Mouse (Mus musculus) urinary bladder, adult 2 months (tissue): ENCODE measurements around the gene Rtp2. TPM values are rescaled to one million over a fixed set of nuclear protein-coding genes. Genes with fewer than 3 reads are reported as not detected.

ENCODE experiments used
- DNase-seq: peaks from one replicate; pipeline ENCODE4 v3.0.0; 2022; ENCODE audit warnings: low spot score
- polyA plus RNA-seq: library from polyadenylated mRNA; depleted of rRNA; stranded (reverse); fragments of >200 nt; gene quantifications from 2 replicates; pipeline ENCODE4 v1.2.3, GENCODE M21; 2012; rRNA removed

The Rtp2 gene
- polyA plus RNA-seq, 1 experiment = not detected

DNA sequence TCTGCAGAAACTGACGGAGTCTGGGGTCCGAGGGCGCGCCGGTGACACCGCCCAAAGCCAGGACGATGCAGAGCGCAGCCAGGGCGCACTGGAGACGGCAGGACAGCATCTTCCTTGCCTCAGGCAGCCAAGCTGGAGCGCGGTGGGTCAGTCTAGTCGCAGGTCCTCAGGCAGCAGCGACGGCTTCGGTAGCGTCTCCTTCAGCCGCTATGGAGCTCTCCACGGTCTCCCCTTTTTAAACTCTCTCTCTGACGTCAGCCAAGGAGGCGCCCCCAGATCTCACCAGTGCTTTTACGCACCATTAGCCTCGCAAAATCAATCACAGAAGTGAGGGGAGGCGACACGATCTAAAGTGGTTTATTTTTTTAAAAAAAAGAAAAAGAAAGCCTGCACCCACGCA lies 41.6 kb downstream of the Rtp2 start, which contains the start of gene Sst:
Gene Sst, minus strand, starts transcription at position 323 of the 400 bp plus-strand sequence.
- DNase-seq = no peak

DNA sequence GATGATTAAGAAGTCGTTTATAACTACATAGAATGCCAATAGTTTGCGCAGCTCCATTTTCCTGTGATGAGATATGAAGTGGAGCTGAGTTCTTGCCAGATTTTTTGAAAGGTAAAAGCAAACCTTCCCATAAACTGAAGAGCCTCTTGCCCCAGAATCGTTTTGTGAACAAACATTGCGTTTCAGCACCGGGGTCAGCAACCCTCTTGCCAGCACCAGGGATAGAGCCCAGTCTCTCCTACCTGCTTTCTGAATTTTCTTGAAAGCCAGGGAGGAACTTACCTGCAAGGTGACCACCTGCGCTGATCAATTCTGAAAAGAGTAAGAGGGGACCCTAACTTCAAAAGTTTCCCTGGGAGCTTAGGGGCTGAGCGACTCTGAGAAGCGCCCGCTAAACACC lies 42.0 kb downstream of the Rtp2 start:
- DNase-seq = no peak

DNA sequence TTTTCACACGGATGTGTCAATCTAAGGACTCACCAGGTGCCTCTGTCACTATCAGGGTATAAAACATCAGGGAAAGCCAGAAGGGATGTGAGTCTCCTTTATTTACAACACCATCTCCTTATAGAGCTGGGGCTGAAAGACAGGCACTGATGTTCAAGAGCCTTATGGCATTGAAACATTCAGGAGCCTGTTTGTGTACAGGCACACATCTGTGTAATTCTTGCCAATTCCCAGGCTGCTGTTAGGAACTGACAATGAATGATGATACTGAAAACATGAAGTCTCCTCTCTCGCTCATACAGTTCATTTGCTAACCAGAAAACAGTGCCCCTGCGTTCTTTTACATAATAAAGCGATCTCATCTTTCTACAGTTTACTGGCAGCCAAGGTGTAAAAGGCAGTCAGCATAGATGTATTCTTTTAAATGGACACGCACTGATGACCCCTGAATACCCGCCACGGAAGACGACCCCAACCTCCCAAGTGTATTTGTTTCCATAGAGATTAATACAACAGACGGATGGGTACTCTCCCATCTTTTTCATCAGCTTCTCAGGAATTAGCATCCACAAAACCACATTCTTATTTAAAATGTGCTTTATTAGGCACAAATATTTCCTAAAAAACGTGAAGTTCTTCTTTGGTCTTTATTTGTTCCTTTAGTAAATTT lies 44.1 kb downstream of the Rtp2 start:
- DNase-seq = no peak

DNA sequence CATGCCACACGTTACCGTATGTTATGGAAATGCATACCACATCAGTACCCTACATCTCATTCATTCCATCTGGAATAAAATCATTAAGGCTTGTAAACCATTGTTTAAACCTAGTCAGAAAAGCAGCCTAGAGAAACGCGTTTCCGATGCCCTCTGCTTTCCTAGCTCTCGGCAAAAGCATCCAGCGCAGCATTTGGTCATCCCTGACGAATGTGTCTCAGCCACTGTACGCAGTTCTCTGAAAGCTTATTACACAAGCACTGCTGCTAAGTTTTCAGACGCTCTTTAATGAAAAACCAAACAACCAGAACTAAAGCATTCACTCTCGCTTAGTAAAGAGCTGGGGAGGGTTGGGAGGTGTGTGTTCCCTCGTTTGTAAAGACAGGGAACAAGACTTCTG lies 47.1 kb downstream of the Rtp2 start:
- DNase-seq = no peak

Other genes starting within 250 kb of the Rtp2 start
- not detected in 2 replicates for gene Sst, start 41.4 kb downstream of the Rtp2 start, polyA plus RNA-seq
- gene Gm37419, start 56.1 kb upstream of the Rtp2 start, polyA plus RNA-seq = not detected in 2 replicates
- 15.2 and 22.9 TPM in 2 replicates for gene Bcl6, start 56.5 kb upstream of the Rtp2 start, polyA plus RNA-seq